Mouse (Mus musculus) cerebellum, adult 2 months (tissue): ENCODE measurements around the gene Ppp4r1.

Source experiments
- CTCF ChIP-seq: fragments of 200-500 bp; IDR thresholded peaks from 2 replicates; pipeline ENCODE4 v1.5.1; 2011; ENCODE audit warnings: low read depth, mild to moderate bottlenecking, control low read depth, low read length, moderate library complexity, borderline replicate concordance; ENCODE audit not compliant: insufficient read depth
- POLR2A ChIP-seq: fragments of 200-500 bp; IDR thresholded peaks from 2 replicates; pipeline ENCODE4 v1.6.1; 2011; ENCODE audit warnings: low read length, control low read depth, borderline replicate concordance; ENCODE audit not compliant: insufficient read depth

DNA sequence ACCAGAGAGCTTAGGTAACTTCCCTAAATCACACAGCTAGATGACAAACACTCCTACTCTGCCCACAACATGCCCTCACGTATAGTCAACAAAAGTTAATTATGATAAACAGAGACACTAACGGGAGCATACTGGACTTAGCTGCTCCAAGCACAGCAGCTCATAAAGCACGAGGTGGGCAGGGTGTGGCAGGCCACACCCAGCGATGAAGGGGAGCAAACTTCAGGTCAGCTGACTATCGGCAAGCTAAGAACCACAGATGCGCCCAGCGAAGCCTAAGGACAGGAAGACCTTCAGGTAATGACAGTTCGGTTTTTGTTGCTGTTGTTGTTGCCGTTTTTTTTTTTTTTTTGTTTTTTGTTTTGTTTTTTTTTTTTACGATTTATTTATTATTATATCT is 87.3 kb downstream of the Ppp4r1 start:
- TF ChIP-seq CTCF, result no peak
- no peak for TF ChIP-seq POLR2A
